Mouse (Mus musculus) CH12.LX (cell line): ENCODE measurements around the gene Lrrc8b.
A peak's percentile ranks its signal among the peaks of the same experiment; 100 is the strongest.

Source experiments
- CTCF ChIP-seq, 2 experiments: IDR thresholded peaks in 1 of 2; conservative IDR thresholded peaks in 1 of 2; 2 replicates each; pipeline ENCODE4 v1.5.1; 2011 to 2012; ENCODE audit warnings: low read depth in 2 of 2, low read length in 2 of 2, improper control_type of control experiment in 1 of 2, inconsistent platforms in 1 of 2, mild to moderate bottlenecking in 1 of 2, moderate library complexity in 1 of 2
- IRF4 ChIP-seq: IDR thresholded peaks from 2 replicates; pipeline ENCODE4 v1.6.1; 2014; ENCODE audit warnings: low read depth, mild to moderate bottlenecking, inconsistent platforms, low read length, improper control_type of control experiment
- KAT2A ChIP-seq: IDR thresholded peaks from 2 replicates; pipeline ENCODE4 v1.6.1; 2012; ENCODE audit warnings: low read length, improper control_type of control experiment, inconsistent platforms; ENCODE audit not compliant: insufficient replicate concordance
- MAZ ChIP-seq: IDR thresholded peaks from 2 replicates; pipeline ENCODE4 v1.6.1; 2012; ENCODE audit warnings: low read depth, mild to moderate bottlenecking, inconsistent platforms, low read length, improper control_type of control experiment, moderate library complexity
- MXI1 ChIP-seq: IDR thresholded peaks from 2 replicates; pipeline ENCODE4 v1.6.1; 2011; ENCODE audit warnings: mild to moderate bottlenecking, low read depth, low read length, improper control_type of control experiment
- MYC ChIP-seq: IDR thresholded peaks from 2 replicates; pipeline ENCODE4 v1.6.1; 2011; ENCODE audit warnings: low read depth, mild to moderate bottlenecking, improper control_type of control experiment, low read length
- POLR2A ChIP-seq: IDR thresholded peaks from 2 replicates; pipeline ENCODE4 v1.6.1; 2011; ENCODE audit warnings: low read depth, mild to moderate bottlenecking, improper control_type of control experiment, low read length
- POLR2AphosphoS2 ChIP-seq: IDR thresholded peaks from 2 replicates; pipeline ENCODE4 v1.6.1; 2011; ENCODE audit warnings: low read depth, low read length, improper control_type of control experiment
- RCOR1 ChIP-seq: conservative IDR thresholded peaks from 2 replicates; pipeline ENCODE4 v1.6.1; 2012; ENCODE audit warnings: low read depth, mild to moderate bottlenecking, inconsistent platforms, low read length, improper control_type of control experiment
- SIN3A ChIP-seq: IDR thresholded peaks from 2 replicates; pipeline ENCODE4 v1.6.1; 2012; ENCODE audit warnings: low read length, improper control_type of control experiment, inconsistent platforms
- TCF12 ChIP-seq: IDR thresholded peaks from 2 replicates; pipeline ENCODE4 v1.6.1; 2014; ENCODE audit warnings: low read depth, mild to moderate bottlenecking, inconsistent platforms, low read length, improper control_type of control experiment
- UBTF ChIP-seq: IDR thresholded peaks from 2 replicates; pipeline ENCODE4 v1.6.1; 2012; ENCODE audit warnings: low read depth, mild to moderate bottlenecking, inconsistent platforms, low read length, improper control_type of control experiment, moderate library complexity
- ZNF384 ChIP-seq: IDR thresholded peaks from 2 replicates; pipeline ENCODE4 v1.6.1; 2012; ENCODE audit warnings: low read depth, low read length, improper control_type of control experiment, inconsistent platforms

DNA sequence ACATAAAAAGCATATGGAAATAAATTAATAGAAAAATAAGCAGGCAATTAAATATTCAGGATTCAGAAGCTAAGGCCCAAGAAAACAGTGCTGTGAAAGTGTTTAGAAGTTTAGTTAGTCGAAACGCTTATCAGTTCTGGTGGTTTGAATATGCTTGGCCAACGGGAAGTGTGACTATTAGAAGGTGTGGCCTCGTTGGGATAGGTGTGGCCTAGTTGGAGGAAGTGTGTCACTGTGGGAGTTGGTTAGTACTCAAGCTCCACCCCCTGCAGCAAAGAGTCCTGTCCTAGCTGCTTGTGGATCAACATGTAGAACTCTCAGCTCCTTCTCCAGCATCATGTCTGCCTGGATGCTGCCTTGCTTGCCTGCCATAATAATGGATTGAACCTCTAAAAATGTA lies 6.5 kb upstream of the Lrrc8b start:
- no peak for TF ChIP-seq MXI1
- no peak for TF ChIP-seq ZNF384
- no peak for TF ChIP-seq CTCF (conservative IDR thresholded peaks at IDR 0.05 in 1 of 2, IDR thresholded peaks at IDR 0.05 in 1 of 2; ENCODE audit: low read depth in 2 of 2, low read length in 2 of 2)
- TF ChIP-seq POLR2AphosphoS2, result no peak
- TF ChIP-seq TCF12, result no peak
- TF ChIP-seq KAT2A, result no peak
- no peak for TF ChIP-seq MAZ
- no peak for TF ChIP-seq IRF4
- no peak for TF ChIP-seq MYC
- peak; percentile 55 for TF ChIP-seq POLR2A
- TF ChIP-seq UBTF, result no peak
- no peak for TF ChIP-seq RCOR1
- no peak for TF ChIP-seq SIN3A
